Comparison of ENCODE assay signal across 23 mouse cellular contexts in the genomic region with DNA sequence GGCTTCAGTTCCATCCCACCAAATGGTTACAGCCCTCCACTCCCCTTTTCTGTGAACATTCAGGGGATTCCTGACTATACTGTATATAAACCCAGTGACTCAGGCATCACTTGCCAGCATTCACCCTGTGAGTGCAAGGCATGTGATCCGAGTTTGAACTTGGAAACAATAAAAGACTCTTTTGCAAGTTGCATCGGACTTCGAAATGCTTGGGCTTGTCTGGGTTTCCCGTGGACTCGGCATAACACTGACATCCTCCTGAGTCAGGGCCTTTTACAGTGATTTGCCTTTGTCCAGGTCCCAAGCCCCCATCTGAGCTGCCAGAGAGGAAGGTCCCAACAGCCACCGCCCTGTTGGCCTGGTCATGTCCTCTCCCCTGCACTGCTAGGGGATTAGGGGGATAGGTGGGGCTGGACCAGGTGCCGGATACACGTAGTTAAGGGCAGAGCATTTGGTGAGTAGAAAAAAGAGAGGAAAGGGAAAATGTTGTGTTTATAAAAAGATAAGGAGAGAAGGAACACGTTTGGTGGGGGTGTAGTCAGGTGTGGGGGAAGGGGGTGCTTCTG.
"Had no signal": no experiment of that assay in that cellular context is flagged by ENCODE, and none has a peak within 500 bp of the region (broad histone marks: within the 10 kb centered on the region; RNA-seq: fewer than 3 reads in every experiment).

No protein-coding gene starts in this region.

- H3K4me3 ChIP-seq: layer of hippocampus, adult 2 months; limb, embryonic 10.5 days; limb, embryonic 13.5 days; liver, embryonic 12.5 days; liver, embryonic 15.5 days; lung, embryonic 15.5 days; megakaryocyte, embryonic 14.5 days; midbrain, embryonic 10.5 days; midbrain, embryonic 13.5 days; myocyte; neural tube, embryonic 13.5 days had no signal

- H3K27ac ChIP-seq: layer of hippocampus, adult 2 months; limb, embryonic 10.5 days; limb, embryonic 13.5 days; liver, embryonic 12.5 days; liver, embryonic 15.5 days; lung, embryonic 15.5 days; midbrain, embryonic 10.5 days; midbrain, embryonic 13.5 days; neural tube, embryonic 13.5 days had no signal

- ATAC-seq: liver, embryonic 12.5 days; midbrain, embryonic 13.5 days; midbrain, embryonic 16.5 days had no signal

- DNase-seq: kidney, adult 18-20 months; kidney, adult 9 months; kidney, postnatal 14 days; layer of hippocampus, adult 9-11 months; liver; lung, adult 18-20 months; lung, postnatal 10 days; lung, postnatal 36 days; right cerebral cortex, postnatal 4 days; thymus, adult 2 months; thymus, postnatal 14 days had no signal

- H3K9me3 ChIP-seq: limb, embryonic 10.5 days; limb, embryonic 13.5 days; liver, embryonic 12.5 days; liver, embryonic 15.5 days; lung, embryonic 15.5 days; megakaryocyte, embryonic 14.5 days; midbrain, embryonic 10.5 days; midbrain, embryonic 13.5 days; neural tube, embryonic 13.5 days had no signal

- H3K4me2 ChIP-seq: limb, embryonic 13.5 days; liver, embryonic 12.5 days; liver, embryonic 15.5 days; lung, embryonic 15.5 days; midbrain, embryonic 13.5 days; neural tube, embryonic 13.5 days had no signal

- H3K36me3 ChIP-seq: limb, embryonic 10.5 days; limb, embryonic 13.5 days; liver, embryonic 12.5 days; liver, embryonic 15.5 days; lung, embryonic 15.5 days; midbrain, embryonic 10.5 days; midbrain, embryonic 13.5 days; neural tube, embryonic 13.5 days had no signal

- H3K4me1 ChIP-seq: limb, embryonic 10.5 days; limb, embryonic 13.5 days; lung, embryonic 15.5 days; megakaryocyte, embryonic 14.5 days; midbrain, embryonic 10.5 days; midbrain, embryonic 13.5 days; neural tube, embryonic 13.5 days had no signal

- H3K9ac ChIP-seq: limb, embryonic 13.5 days; liver, embryonic 12.5 days; liver, embryonic 15.5 days; lung, embryonic 15.5 days; midbrain, embryonic 13.5 days; neural tube, embryonic 13.5 days had no signal

- H3K27me3 ChIP-seq: limb, embryonic 13.5 days; liver, embryonic 15.5 days; lung, embryonic 15.5 days; midbrain, embryonic 13.5 days; neural tube, embryonic 13.5 days had no signal
